Mouse (Mus musculus): Measurements from ENCODE around the gene Hcn3. TPM values are rescaled to one million over a fixed set of nuclear protein-coding genes. Genes with fewer than 3 reads are reported as not detected.

The Hcn3 gene
- polyA plus RNA-seq, 1 experiment from 2014 or later = 1.1 TPM

DNA sequence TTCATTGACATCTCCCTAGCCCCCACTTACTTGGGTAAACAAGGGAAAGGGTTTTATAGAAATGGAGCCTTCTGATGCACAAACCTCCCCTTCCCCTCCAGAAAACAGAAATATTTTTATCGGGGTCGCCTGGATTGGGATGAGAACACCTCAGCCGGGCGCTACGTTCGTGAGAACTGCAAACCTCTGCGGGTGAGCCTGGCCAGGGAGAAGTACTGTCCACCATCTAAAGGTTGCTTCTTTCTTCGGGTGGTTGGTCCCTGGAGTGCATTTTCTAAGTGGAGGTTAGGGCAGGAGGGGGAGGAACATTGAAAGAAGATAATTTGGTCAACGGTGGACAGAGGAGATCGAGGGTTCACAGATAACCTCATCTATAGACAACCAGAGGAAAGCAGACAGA lies 15.5 kb upstream of the Hcn3 start:
- H3K27ac ChIP-seq (ENCODE audit: low read depth, low read length) = no peak overlapping the region
- no peak overlapping the region for H3K9ac ChIP-seq (ENCODE audit: low read depth, low read length)
- no peaks in the 10 kb centered on the region for H3K9me3 ChIP-seq (ENCODE audit: control insufficient read depth)
- no peak overlapping the region for H3K4me3 ChIP-seq (ENCODE audit: low read depth, low read length)
- no peaks in the 10 kb centered on the region for H3K27me3 ChIP-seq (replicated peaks; ENCODE audit: control insufficient read depth, insufficient read depth, low read length)
- ATAC-seq = no peak
- no peak for TF ChIP-seq CTCF (IDR thresholded peaks at IDR 0.05; ENCODE audit: low read depth)
- no peak overlapping the region for H3K4me2 ChIP-seq (replicated peaks; ENCODE audit: low read depth)
- H3K36me3 ChIP-seq (ENCODE audit: control insufficient read depth, insufficient read depth) = peaks cover 69% of the 10 kb centered on the region
- 0 out of 2 replicates have a peak, but pooled peaks cover 7% of the 10 kb centered on the region for H3K4me1 ChIP-seq (replicated peaks; ENCODE audit: control insufficient read depth, insufficient read depth, low read length)
- 91% methylated on average over 10 of the region's 10 CpGs for WGBS

DNA sequence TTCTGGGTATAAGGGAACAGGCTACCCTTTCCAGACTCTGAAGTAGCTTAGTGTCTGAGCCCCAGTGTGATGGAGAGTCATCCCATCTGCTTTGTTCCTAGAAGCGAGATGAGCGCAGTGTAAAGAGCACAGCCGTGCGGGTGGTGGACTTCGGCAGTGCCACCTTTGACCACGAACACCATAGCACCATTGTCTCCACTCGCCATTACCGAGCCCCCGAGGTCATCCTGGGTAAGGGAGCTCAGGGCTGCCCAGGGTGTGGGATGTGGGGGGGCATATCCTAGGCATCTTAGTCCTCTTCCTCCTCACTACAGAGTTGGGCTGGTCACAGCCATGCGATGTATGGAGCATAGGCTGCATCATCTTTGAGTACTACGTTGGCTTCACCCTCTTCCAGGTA lies 14.8 kb upstream of the Hcn3 start:
- peak overlapping the region; percentile 35; the same call in 1 of the 2 replicates for H3K27ac ChIP-seq (ENCODE audit: low read depth, low read length)
- H3K4me1 ChIP-seq (replicated peaks; ENCODE audit: control insufficient read depth, insufficient read depth, low read length) = 0 out of 2 replicates have a peak, but pooled peaks cover 7% of the 10 kb centered on the region
- H3K27me3 ChIP-seq (replicated peaks; ENCODE audit: control insufficient read depth, insufficient read depth, low read length) = no peaks in the 10 kb centered on the region
- no peak overlapping the region for H3K4me3 ChIP-seq (ENCODE audit: low read depth, low read length)
- H3K36me3 ChIP-seq (ENCODE audit: control insufficient read depth, insufficient read depth) = peaks cover 69% of the 10 kb centered on the region
- TF ChIP-seq CTCF (IDR thresholded peaks at IDR 0.05; ENCODE audit: low read depth) = no peak
- no peak for ATAC-seq
- no peak overlapping the region for H3K4me2 ChIP-seq (replicated peaks; ENCODE audit: low read depth)
- no peak overlapping the region for H3K9ac ChIP-seq (ENCODE audit: low read depth, low read length)
- no peaks in the 10 kb centered on the region for H3K9me3 ChIP-seq (ENCODE audit: control insufficient read depth)
- 94% methylated on average over 11 of the region's 11 CpGs for WGBS

DNA sequence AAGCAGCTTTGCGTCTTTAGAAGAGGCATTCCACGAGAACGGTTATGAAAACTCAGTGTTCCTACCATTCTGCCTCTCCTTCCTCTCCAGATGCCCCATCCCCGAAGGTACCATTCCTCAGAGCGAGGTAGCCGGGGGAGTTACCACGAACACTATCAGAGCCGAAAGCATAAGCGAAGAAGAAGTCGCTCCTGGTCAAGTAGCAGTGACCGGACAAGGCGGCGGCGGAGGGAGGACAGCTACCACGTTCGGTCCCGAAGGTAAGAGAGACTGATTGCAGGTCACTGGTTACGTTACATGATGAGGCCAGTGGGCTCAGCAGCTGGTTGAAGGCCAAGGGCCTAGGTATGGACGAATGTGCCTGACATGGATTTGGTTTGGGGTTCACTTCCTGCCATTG lies 6.9 kb upstream of the Hcn3 start:
- H3K9ac ChIP-seq (ENCODE audit: low read depth, low read length) = no peak overlapping the region
- WGBS = 94% methylated on average over 19 of the region's 19 CpGs

DNA sequence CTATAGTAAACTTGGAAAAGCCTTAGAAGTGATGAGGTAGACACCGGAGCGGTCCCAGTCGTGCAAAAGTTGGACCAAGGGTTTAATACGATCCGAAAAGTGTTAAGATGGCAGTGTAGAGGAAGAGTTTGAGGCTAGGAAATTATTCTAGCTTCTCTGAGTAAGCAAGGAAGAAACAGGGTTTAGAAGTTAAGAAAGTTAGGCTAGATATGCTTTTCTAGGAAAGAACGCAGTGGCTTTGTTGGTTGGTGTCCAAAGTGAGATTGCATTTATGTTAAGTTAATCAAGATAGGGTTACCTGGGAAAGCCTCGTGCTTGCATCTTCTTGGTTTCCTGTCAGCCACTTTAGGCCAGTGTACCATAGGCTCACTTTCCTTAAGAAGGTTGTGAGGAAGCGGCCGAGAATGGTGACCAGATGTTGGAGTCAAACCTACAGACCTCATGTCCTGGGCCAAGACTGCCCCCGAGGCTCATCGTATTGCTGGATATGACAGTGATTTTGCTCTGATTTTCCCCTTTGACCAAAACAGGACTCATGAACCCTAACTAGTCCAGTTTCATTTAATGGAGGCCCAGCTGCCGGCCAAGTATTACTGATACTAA lies 5.4 kb upstream of the Hcn3 start:
- Histone ChIP-seq H3K4me1 (replicated peaks; ENCODE audit: control insufficient read depth, insufficient read depth, low read length) (no peaks in the 10 kb centered on the region; the same call in 1 of the 2 replicates), H3K36me3 (ENCODE audit: control insufficient read depth, insufficient read depth) (peaks cover 32% of the 10 kb centered on the region), H3K27me3 (replicated peaks; ENCODE audit: control insufficient read depth, insufficient read depth, low read length) (no peaks in the 10 kb centered on the region), H3K4me2 (replicated peaks; ENCODE audit: low read depth) (peak overlapping the region; percentile 59), H3K4me3 (ENCODE audit: low read depth, low read length) (peak overlapping the region; percentile 72), H3K27ac (ENCODE audit: low read depth, low read length) (peak overlapping the region; percentile 92), H3K9ac (ENCODE audit: low read depth, low read length) (peak overlapping the region; percentile 75), H3K9me3 (ENCODE audit: control insufficient read depth) (no peaks in the 10 kb centered on the region)
- no peak for TF ChIP-seq CTCF (IDR thresholded peaks at IDR 0.05; ENCODE audit: low read depth)
- WGBS = 14% methylated on average over 12 of the region's 12 CpGs
- no peak for ATAC-seq

More for the DNA sequence above, 6.9 kb upstream of the Hcn3 start:
- Histone ChIP-seq H3K4me3 (ENCODE audit: low read depth, low read length) (no peak overlapping the region), H3K27ac (ENCODE audit: low read depth, low read length) (no peak overlapping the region), H3K36me3 (ENCODE audit: control insufficient read depth, insufficient read depth) (peaks cover 46% of the 10 kb centered on the region), H3K4me1 (replicated peaks; ENCODE audit: control insufficient read depth, insufficient read depth, low read length) (no peaks in the 10 kb centered on the region; the same call in 1 of the 2 replicates), H3K4me2 (replicated peaks; ENCODE audit: low read depth) (no peak overlapping the region), H3K9me3 (ENCODE audit: control insufficient read depth) (no peaks in the 10 kb centered on the region), H3K27me3 (replicated peaks; ENCODE audit: control insufficient read depth, insufficient read depth, low read length) (no peaks in the 10 kb centered on the region)
- no peak for ATAC-seq
- no peak for TF ChIP-seq CTCF (IDR thresholded peaks at IDR 0.05; ENCODE audit: low read depth)

DNA sequence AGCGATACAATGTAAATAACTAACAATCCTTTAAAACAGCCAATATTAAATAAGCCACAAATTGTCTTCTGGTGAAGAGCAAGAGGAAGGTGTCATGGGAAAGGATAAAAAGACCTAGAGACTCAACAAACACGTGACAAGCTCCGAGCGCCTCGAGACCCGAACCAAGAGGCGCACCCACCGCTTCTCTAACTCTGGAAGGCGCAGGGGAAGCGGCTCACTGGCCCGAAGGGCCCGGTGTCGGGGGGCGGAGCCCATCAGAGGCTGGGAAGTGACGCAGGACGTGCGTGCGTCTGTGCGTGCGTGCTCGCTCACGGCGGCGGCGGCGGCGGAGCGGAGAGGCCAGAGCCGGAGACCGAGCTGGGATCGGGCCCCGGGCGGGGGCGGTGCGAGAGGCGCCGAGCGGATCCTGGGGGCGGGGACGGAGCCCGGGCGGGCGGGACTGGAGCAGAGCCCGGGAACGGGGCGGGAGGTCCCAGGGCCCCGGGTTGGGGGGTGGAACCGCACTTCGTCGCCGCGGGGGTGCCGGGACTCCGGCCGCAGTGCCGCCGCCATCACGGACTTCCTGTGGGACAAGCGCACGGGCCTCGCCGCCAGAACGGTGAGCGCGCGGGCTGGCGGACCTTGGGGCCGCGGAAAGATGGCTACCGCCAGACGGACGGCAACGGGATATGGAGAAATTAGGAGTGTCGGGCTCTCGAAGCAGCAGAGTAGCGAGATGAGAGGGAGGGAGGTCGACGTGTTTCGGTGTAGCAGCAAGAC lies 4.7 kb upstream of the Hcn3 start, which contains the start of gene Clk2:
TSS of gene Clk2 (plus strand) at position 290 of the 762 bp plus-strand sequence.
- WGBS = under 1% methylated on average over 69 of the region's 79 CpGs
- no peak for TF ChIP-seq CTCF (IDR thresholded peaks at IDR 0.05; ENCODE audit: low read depth)
- peak within 1 kb of the TSS; percentile 59 for H3K4me2 ChIP-seq (replicated peaks; ENCODE audit: low read depth)
- H3K27me3 ChIP-seq (replicated peaks; ENCODE audit: control insufficient read depth, insufficient read depth, low read length) = no peaks in the 10 kb centered on the region
- no peaks in the 10 kb centered on the region for H3K9me3 ChIP-seq (ENCODE audit: control insufficient read depth)
- H3K4me3 ChIP-seq (ENCODE audit: low read depth, low read length) = peak within 1 kb of the TSS; percentile 72
- peak; percentile 96 for ATAC-seq
- peaks cover 26% of the 10 kb centered on the region for H3K36me3 ChIP-seq (ENCODE audit: control insufficient read depth, insufficient read depth)
- no peaks in the 10 kb centered on the region; the same call in 1 of the 2 replicates for H3K4me1 ChIP-seq (replicated peaks; ENCODE audit: control insufficient read depth, insufficient read depth, low read length)
- H3K27ac ChIP-seq (ENCODE audit: low read depth, low read length) = peak within 1 kb of the TSS; percentile 92
- peak within 1 kb of the TSS; percentile 75 for H3K9ac ChIP-seq (ENCODE audit: low read depth, low read length)

DNA sequence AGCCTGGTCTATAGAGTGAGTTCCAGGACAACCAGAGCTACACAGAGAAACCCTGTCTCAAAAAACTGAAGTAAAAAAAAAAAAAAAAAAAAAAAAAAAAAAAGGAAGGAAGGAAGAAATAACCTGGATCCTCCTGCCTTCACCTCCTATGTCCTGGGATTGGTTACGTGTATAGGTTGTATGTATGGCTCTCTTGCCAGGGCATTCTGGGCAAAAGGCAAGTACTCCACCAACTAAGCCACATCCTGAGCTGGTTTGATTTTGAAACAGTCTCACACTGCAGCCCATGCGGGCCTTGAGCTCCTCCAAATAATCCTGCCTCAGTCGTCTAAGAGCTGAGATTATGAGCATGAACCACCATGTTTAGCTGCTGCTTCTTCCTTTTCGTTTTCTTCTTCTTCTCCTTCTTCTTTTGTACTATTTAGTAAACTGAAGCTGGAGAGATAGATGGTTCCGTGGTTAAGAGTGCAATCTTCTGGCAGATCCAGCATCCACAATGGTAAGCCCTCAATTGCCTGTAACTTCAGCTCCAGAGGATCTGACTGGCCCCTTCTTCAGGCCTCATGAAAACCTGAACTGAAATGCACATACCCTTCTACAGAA lies 3.7 kb upstream of the Hcn3 start:
- Histone ChIP-seq H3K9ac (ENCODE audit: low read depth, low read length) (no peak overlapping the region), H3K27ac (ENCODE audit: low read depth, low read length) (no peak overlapping the region), H3K4me2 (replicated peaks; ENCODE audit: low read depth) (peak overlapping the region; percentile 59), H3K36me3 (ENCODE audit: control insufficient read depth, insufficient read depth) (peaks cover 16% of the 10 kb centered on the region), H3K4me1 (replicated peaks; ENCODE audit: control insufficient read depth, insufficient read depth, low read length) (no peaks in the 10 kb centered on the region; the same call in 1 of the 2 replicates), H3K27me3 (replicated peaks; ENCODE audit: control insufficient read depth, insufficient read depth, low read length) (no peaks in the 10 kb centered on the region), H3K4me3 (ENCODE audit: low read depth, low read length) (peak overlapping the region; percentile 72; the same call in 1 of the 2 replicates), H3K9me3 (ENCODE audit: control insufficient read depth) (no peaks in the 10 kb centered on the region)
- no peak for TF ChIP-seq CTCF (IDR thresholded peaks at IDR 0.05; ENCODE audit: low read depth)
- no peak for ATAC-seq
- WGBS = 71% methylated on average over 5 of the region's 5 CpGs

All from intestine, postnatal 0 days (tissue).